Mouse (Mus musculus): Measurements from ENCODE around the gene Gm13697. TPM values are rescaled to one million over a fixed set of nuclear protein-coding genes. Genes with fewer than 3 reads are reported as not detected.

Gm13697 gene
- not detected for polyA plus RNA-seq (2014; fragmentation: Illumina TruSeq; extraction: RNeasy Lipid Tissue Mini Kit (QIAGEN cat#74804); ENCODE audit: low read depth, low replicate concordance)

GRCm38 (mm10) chr2:83984443-83984842 is at the start of gene Gm13697:
Gene Gm13697, plus strand, starts transcription at chr2:83984743.

GRCm38 (mm10) chr2:83940931-83941361 is 43.6 kb upstream of the Gm13697 start, which contains the start of gene Zswim2:
Gene Zswim2, minus strand, starts transcription at chr2:83941228.

GRCm38 (mm10) chr2:83955393-83955792 is 29.1 kb upstream of the Gm13697 start, which contains the start of gene Gm13698:
Gene Gm13698, plus strand, starts transcription at chr2:83955693.

GRCm38 (mm10) chr2:83961203-83961602 is 23.3 kb upstream of the Gm13697 start, which contains the start of gene Gm13693:
Gene Gm13693, plus strand, starts transcription at chr2:83961503.

GRCm38 (mm10) chr2:83967013-83967412 is 17.5 kb upstream of the Gm13697 start, which contains the start of gene Gm13695:
Gene Gm13695, plus strand, starts transcription at chr2:83967313.

GRCm38 (mm10) chr2:83972823-83973222 is 11.7 kb upstream of the Gm13697 start, which contains the start of gene Gm13696:
Gene Gm13696, plus strand, starts transcription at chr2:83973123.

GRCm38 (mm10) chr2:83978633-83979032 is 5.9 kb upstream of the Gm13697 start, which contains the start of gene Gm13694:
Gene Gm13694, plus strand, starts transcription at chr2:83978933.

GRCm38 (mm10) chr2:83990253-83990652 is 5.7 kb downstream of the Gm13697 start, which contains the start of gene Gm13691:
Gene Gm13691, plus strand, starts transcription at chr2:83990553.

Other genes with a start within 250 kb of the Gm13697 start
- gene Fam171b, start 172.1 kb upstream of the Gm13697 start, polyA plus RNA-seq (2014; fragmentation: Illumina TruSeq; extraction: RNeasy Lipid Tissue Mini Kit (QIAGEN cat#74804); ENCODE audit: low read depth, low replicate concordance): 1.2 TPM
- 2.0 TPM for gene Zswim2, start 43.5 kb upstream of the Gm13697 start, polyA plus RNA-seq (2014; fragmentation: Illumina TruSeq; extraction: RNeasy Lipid Tissue Mini Kit (QIAGEN cat#74804); ENCODE audit: low read depth, low replicate concordance)
- gene Gm13698, start 29.1 kb upstream of the Gm13697 start, polyA plus RNA-seq (2014; fragmentation: Illumina TruSeq; extraction: RNeasy Lipid Tissue Mini Kit (QIAGEN cat#74804); ENCODE audit: low read depth, low replicate concordance): not detected
- gene Gm13693, start 23.2 kb upstream of the Gm13697 start, polyA plus RNA-seq (2014; fragmentation: Illumina TruSeq; extraction: RNeasy Lipid Tissue Mini Kit (QIAGEN cat#74804); ENCODE audit: low read depth, low replicate concordance): not detected
- gene Gm13695, start 17.4 kb upstream of the Gm13697 start, polyA plus RNA-seq (2014; fragmentation: Illumina TruSeq; extraction: RNeasy Lipid Tissue Mini Kit (QIAGEN cat#74804); ENCODE audit: low read depth, low replicate concordance): not detected
- not detected for gene Gm13696, start 11.6 kb upstream of the Gm13697 start, polyA plus RNA-seq (2014; fragmentation: Illumina TruSeq; extraction: RNeasy Lipid Tissue Mini Kit (QIAGEN cat#74804); ENCODE audit: low read depth, low replicate concordance)
- not detected for gene Gm13694, start 5.8 kb upstream of the Gm13697 start, polyA plus RNA-seq (2014; fragmentation: Illumina TruSeq; extraction: RNeasy Lipid Tissue Mini Kit (QIAGEN cat#74804); ENCODE audit: low read depth, low replicate concordance)
- gene Gm13691, start 5.8 kb downstream of the Gm13697 start, polyA plus RNA-seq (2014; fragmentation: Illumina TruSeq; extraction: RNeasy Lipid Tissue Mini Kit (QIAGEN cat#74804); ENCODE audit: low read depth, low replicate concordance): not detected

Measured in adipose tissue, adult 10 weeks (tissue).